Mouse (Mus musculus): ENCODE measurements around the gene Khsrp.

- TF ChIP-seq GATA1 (IDR thresholded peaks at IDR 0.05; ENCODE audit: low read depth, low read length) (no peak), USF1 (IDR thresholded peaks at IDR 0.05; ENCODE audit: low read depth, low read length) (no peak), HCFC1 (IDR thresholded peaks at IDR 0.05; ENCODE audit: low read depth, low read length) (no peak), MAFK (IDR thresholded peaks at IDR 0.05; ENCODE audit: borderline replicate concordance, low read depth, low read length) (no peak), CTCF (IDR thresholded peaks at IDR 0.05 in 2 of 3, conservative IDR thresholded peaks at IDR 0.05 in 1 of 3; ENCODE audit: control insufficient read depth in 1 of 3, insufficient read depth in 1 of 3, low read depth in 2 of 3, low read length in 3 of 3, poor library complexity in 1 of 3, severe bottlenecking in 1 of 3) (no peak), JUND (IDR thresholded peaks at IDR 0.05; ENCODE audit: low read depth, low read length) (no peak), POLR2A (IDR thresholded peaks at IDR 0.05; ENCODE audit: control insufficient read depth in 1 of 2, insufficient read depth in 1 of 2, low read depth in 1 of 2, low read length in 2 of 2, poor library complexity in 1 of 2) (no peak)
Observed at GRCm38 (mm10) chr17:56974708-56975240, 56.5 kb downstream of the Khsrp start.
